Mouse (Mus musculus) hindbrain, embryonic 11.5 days (tissue): ENCODE data around the gene Fyn. TPM values are rescaled to one million over a fixed set of nuclear protein-coding genes. Genes with fewer than 3 reads are reported as not detected.

Source experiments
- ATAC-seq: fragments of 200-750 bp; cut with Nextera tagmentation; 2 replicates; pipeline ENCODE4 v1.8.0; 2017; ENCODE audit warnings: mild to moderate bottlenecking, moderate TSS enrichment, moderate library complexity; ENCODE audit not compliant: low FRiP score
- DNase-seq: peaks from one replicate; pipeline ENCODE4 v3.0.0-alpha.2; 2015; ENCODE audit warnings: low spot score
- H3K27ac ChIP-seq: fragments of 300-500 bp; sonication (generic); 2 replicates; pipeline ENCODE4 v1.5.1; 2014; ENCODE audit warnings: mild to moderate bottlenecking, low read depth, low read length
- H3K27me3 ChIP-seq: fragments of 300-500 bp; sonication (generic); 2 replicates; pipeline ENCODE4 v1.6.1; 2014; ENCODE audit warnings: mild to moderate bottlenecking, low read length, moderate library complexity, mixed read lengths; ENCODE audit not compliant: control insufficient read depth, insufficient read depth
- H3K36me3 ChIP-seq: fragments of 300-500 bp; sonication (generic); 2 replicates; pipeline ENCODE4 v1.6.1; 2014; ENCODE audit warnings: mild to moderate bottlenecking, low read length, moderate library complexity, mixed read lengths; ENCODE audit not compliant: control insufficient read depth, insufficient read depth
- H3K4me1 ChIP-seq: fragments of 300-500 bp; sonication (generic); replicated peaks from 2 replicates; pipeline ENCODE4 v1.6.1; 2014; ENCODE audit warnings: low read length, mixed read lengths; ENCODE audit not compliant: control insufficient read depth, insufficient read depth
- H3K4me2 ChIP-seq: fragments of 300-500 bp; sonication (generic); replicated peaks from 2 replicates; pipeline ENCODE4 v1.6.1; 2014; ENCODE audit warnings: mild to moderate bottlenecking, low read depth, low read length
- H3K4me3 ChIP-seq: fragments of 300-500 bp; sonication (generic); 2 replicates; pipeline ENCODE4 v1.5.1; 2014; ENCODE audit warnings: low read depth, low read length
- H3K9ac ChIP-seq: fragments of 300-500 bp; sonication (generic); 2 replicates; pipeline ENCODE4 v1.6.1; 2014; ENCODE audit warnings: low read depth, low read length
- H3K9me3 ChIP-seq: fragments of 300-500 bp; sonication (generic); 2 replicates; pipeline ENCODE4 v1.6.1; 2016; ENCODE audit warnings: low read length; ENCODE audit not compliant: control insufficient read depth
- WGBS: fragments of 180-500 bp; shearing (Covaris S2); extraction: QIAGEN DNeasy Blood & Tissue Kit; methylation state at CpG from one replicate; pipeline ENCODE4 v1.1.7; 2014; 5-methylcytosine and 5-hydroxymethylcytosine counted together
- polyA plus RNA-seq: library from polyadenylated mRNA; unstranded; fragments of >200 nt; fragmentation: Nextera tagmentation; extraction: Ambion mirVana; gene quantifications from 2 replicates; pipeline ENCODE4 v1.2.1, GENCODE M21; 2014

Fyn gene
- polyA plus RNA-seq, 1 experiment from 2014 or later = 51.1 TPM

DNA sequence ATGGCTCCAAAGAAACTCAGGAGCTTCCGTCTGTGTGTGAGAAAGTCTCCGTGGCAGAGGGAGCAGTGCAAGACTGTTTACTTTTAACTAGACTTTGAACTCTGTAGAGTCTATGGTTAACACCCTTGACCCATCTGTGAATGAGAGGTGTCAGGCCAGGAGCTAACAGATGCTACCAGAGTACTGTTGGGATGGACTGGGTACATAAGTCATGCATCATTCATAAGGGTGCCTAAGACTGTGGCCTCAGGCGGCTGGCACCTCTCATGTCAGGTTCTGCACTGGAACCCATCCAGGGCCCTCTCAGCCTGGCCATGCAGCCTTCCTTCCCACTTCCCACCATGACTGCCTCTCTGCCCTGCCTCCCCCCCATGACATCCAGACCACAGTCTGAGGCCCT is 166.7 kb downstream of the Fyn start:
- H3K36me3 ChIP-seq = no peaks in the 10 kb centered on the region
- ATAC-seq = no peak
- no peak overlapping the region for H3K4me3 ChIP-seq
- peak overlapping the region; percentile 56; the same call in 1 of the 2 replicates for H3K27ac ChIP-seq
- 76% methylated on average over 3 of the region's 3 CpGs for WGBS
- H3K4me1 ChIP-seq = peaks cover 20% of the 10 kb centered on the region
- no peak for DNase-seq
- no peak overlapping the region for H3K9ac ChIP-seq
- no peaks in the 10 kb centered on the region for H3K27me3 ChIP-seq
- H3K4me2 ChIP-seq = no peak overlapping the region
- H3K9me3 ChIP-seq = no peaks in the 10 kb centered on the region

GRCm38 (mm10) chr10:39536258-39536657 is 167.6 kb downstream of the Fyn start:
- peaks cover 23% of the 10 kb centered on the region for H3K4me1 ChIP-seq
- H3K27ac ChIP-seq = no peak overlapping the region; the same call in 1 of the 2 replicates
- no peaks in the 10 kb centered on the region for H3K36me3 ChIP-seq
- H3K4me2 ChIP-seq = no peak overlapping the region
- H3K4me3 ChIP-seq = no peak overlapping the region
- no peak overlapping the region for H3K9ac ChIP-seq
- no peak for DNase-seq
- H3K27me3 ChIP-seq = no peaks in the 10 kb centered on the region
- no peaks in the 10 kb centered on the region for H3K9me3 ChIP-seq
- ATAC-seq = no peak
- WGBS = 69% methylated on average over 11 of the region's 11 CpGs

- Histone ChIP-seq H3K4me1 (peaks cover 32% of the 10 kb centered on the region), H3K9ac (peak overlapping the region; percentile 41), H3K4me2 (no peak overlapping the region), H3K36me3 (no peaks in the 10 kb centered on the region), H3K4me3 (no peak overlapping the region), H3K27me3 (no peaks in the 10 kb centered on the region), H3K9me3 (no peaks in the 10 kb centered on the region), H3K27ac (peak overlapping the region; percentile 98)
- WGBS = 62% methylated on average over 9 of the region's 9 CpGs
- DNase-seq (peak; percentile 36), ATAC-seq (no peak)
Measured at GRCm38 (mm10) chr10:39540012-39540647, 171.5 kb downstream of the Fyn start.

DNA sequence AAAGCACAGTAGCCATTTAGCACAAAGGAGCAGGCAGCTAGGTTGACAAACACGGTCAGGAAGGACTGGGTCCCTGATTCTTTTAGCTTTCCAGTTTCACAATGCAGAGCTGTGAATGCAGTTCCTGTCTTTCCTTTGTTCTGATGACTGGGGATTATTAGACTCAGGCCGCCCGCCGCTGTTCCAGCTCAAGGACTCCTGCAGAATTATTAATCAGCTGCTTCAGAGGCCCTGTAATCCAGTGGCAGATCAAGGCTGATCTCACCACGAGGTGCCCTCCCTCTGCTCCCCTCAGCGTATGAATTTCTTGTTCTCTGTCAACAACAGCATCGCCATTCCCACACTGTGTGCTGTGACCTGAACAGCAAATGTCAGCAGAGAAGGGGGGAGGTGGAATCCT is 172.3 kb downstream of the Fyn start:
- H3K36me3 ChIP-seq = no peaks in the 10 kb centered on the region

DNA sequence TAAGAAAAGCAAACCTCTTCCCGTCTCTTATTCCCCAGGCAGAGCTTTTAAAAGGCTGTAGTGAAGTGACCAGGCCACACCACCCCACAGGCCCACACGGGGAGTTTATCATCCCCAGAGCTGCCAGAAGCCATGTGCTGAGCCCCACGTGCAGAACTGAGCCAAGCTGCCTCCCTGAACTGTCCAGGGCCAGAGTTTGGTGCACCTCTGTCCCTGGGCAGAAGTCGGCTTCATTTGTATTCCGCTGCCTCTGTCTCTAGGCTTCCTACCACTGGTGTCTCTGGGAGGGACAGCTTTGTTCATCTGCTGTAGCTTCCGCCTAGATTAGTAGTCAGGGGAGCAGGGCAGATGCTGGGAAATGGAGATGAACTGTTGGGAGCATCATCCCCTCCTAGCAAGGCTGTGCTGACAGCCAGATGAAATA is 172.8 kb downstream of the Fyn start:
- H3K4me1 ChIP-seq = peaks cover 28% of the 10 kb centered on the region
- H3K4me3 ChIP-seq = no peak overlapping the region
- 15% methylated on average over 6 of the region's 6 CpGs for WGBS
- no peaks in the 10 kb centered on the region for H3K27me3 ChIP-seq
- peak overlapping the region; percentile 54 for H3K9ac ChIP-seq
- H3K9me3 ChIP-seq = no peaks in the 10 kb centered on the region
- H3K36me3 ChIP-seq = no peaks in the 10 kb centered on the region
- no peak overlapping the region for H3K4me2 ChIP-seq
- peak; percentile 90 for ATAC-seq
- DNase-seq = peak; percentile 65
- H3K27ac ChIP-seq = peak overlapping the region; percentile 98

More for the DNA sequence above, 172.3 kb downstream of the Fyn start:
- H3K4me2 ChIP-seq = no peak overlapping the region
- no peak overlapping the region for H3K4me3 ChIP-seq
- no peaks in the 10 kb centered on the region for H3K27me3 ChIP-seq
- 5% methylated on average over 7 of the region's 7 CpGs for WGBS
- peak overlapping the region; percentile 5; the same call in 1 of the 2 replicates for H3K9ac ChIP-seq
- peak overlapping the region; percentile 98 for H3K27ac ChIP-seq
- no peaks in the 10 kb centered on the region for H3K9me3 ChIP-seq
- peak; percentile 95 for ATAC-seq
- peak; percentile 83 for DNase-seq
- H3K4me1 ChIP-seq = peaks cover 28% of the 10 kb centered on the region

DNA sequence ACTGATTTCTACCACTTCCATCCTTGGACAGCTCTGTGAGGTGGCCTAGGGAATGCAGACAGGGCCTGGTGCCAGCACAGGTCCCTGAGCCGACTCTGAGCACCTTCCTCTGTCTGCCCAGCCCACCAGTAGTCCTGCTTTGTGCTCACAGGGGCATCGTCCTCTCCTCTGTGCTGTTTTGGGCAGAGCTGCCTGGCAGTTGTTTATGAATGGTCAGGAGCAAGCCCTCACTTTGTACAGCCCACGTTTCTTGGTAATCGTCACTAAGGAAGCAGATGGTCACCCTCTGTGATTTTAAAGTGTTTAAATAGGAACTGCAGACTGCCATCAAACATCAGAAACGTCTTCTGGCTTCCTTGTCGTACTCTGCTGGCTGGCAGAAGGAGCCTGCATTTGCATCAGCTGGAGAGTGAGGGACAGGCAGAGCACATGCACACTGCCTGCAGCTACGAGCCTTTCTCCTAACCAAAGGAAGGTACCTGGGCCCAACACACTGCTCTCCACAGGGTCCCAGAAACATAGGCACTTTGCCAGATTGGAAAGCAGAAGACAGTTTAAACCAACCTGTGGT is 173.4 kb downstream of the Fyn start:
- Histone ChIP-seq H3K4me2 (no peak overlapping the region), H3K9me3 (no peaks in the 10 kb centered on the region), H3K27me3 (no peaks in the 10 kb centered on the region), H3K4me1 (peaks cover 28% of the 10 kb centered on the region), H3K4me3 (no peak overlapping the region), H3K27ac (peak overlapping the region; percentile 98), H3K9ac (peak overlapping the region; percentile 54), H3K36me3 (no peaks in the 10 kb centered on the region)
- DNase-seq (peak; percentile 35), ATAC-seq (peak; percentile 41)
- WGBS = 20% methylated on average over 7 of the region's 7 CpGs

GRCm38 (mm10) chr10:39542535-39543257 is 174.0 kb downstream of the Fyn start:
- Histone ChIP-seq H3K27ac (peak overlapping the region; percentile 98), H3K36me3 (no peaks in the 10 kb centered on the region), H3K27me3 (no peaks in the 10 kb centered on the region), H3K4me1 (peaks cover 28% of the 10 kb centered on the region), H3K9ac (peak overlapping the region; percentile 54; the same call in 1 of the 2 replicates), H3K4me3 (no peak overlapping the region), H3K9me3 (no peaks in the 10 kb centered on the region), H3K4me2 (no peak overlapping the region)
- ATAC-seq = no peak
- 78% methylated on average over 15 of the region's 15 CpGs for WGBS
- DNase-seq = no peak

GRCm38 (mm10) chr10:39543258-39543770 is 174.7 kb downstream of the Fyn start:
- Histone ChIP-seq H3K36me3 (no peaks in the 10 kb centered on the region), H3K9me3 (no peaks in the 10 kb centered on the region), H3K4me2 (no peak overlapping the region), H3K27me3 (no peaks in the 10 kb centered on the region), H3K27ac (no peak overlapping the region), H3K4me3 (no peak overlapping the region), H3K4me1 (peaks cover 28% of the 10 kb centered on the region), H3K9ac (no peak overlapping the region)
- ATAC-seq = no peak
- DNase-seq = no peak
- WGBS = 77% methylated on average over 5 of the region's 5 CpGs
